Mouse (Mus musculus) intestine, embryonic 14.5 days (tissue): ENCODE measurements at regions not wholly inside any gene's neighbourhood (a gene's known extent, or its start where the extent isn't known, plus 50 kb on each side); places are given as distances from the start of the nearest gene placed in this dataset.
"Not testable (repeated sequence)": the region's sequence is repeated elsewhere in the genome, so short reads cannot be mapped to it uniquely, and the experiment has no call there.

Experiments used
- ATAC-seq: fragments of 200-750 bp; cut with Nextera tagmentation; replicated peaks from 2 replicates; pipeline ENCODE4 v1.8.0; 2017; ENCODE audit warnings: low read depth, moderate number of reproducible peaks, moderate TSS enrichment, moderate library complexity; ENCODE audit not compliant: low FRiP score, low TSS enrichment
- DNase-seq: peaks from one replicate; pipeline ENCODE4 v3.0.0-alpha.2; 2018; ENCODE audit warnings: low spot score
- H3K27ac ChIP-seq: fragments of 300-500 bp; sonication (generic); 2 replicates; pipeline ENCODE4 v1.5.1; 2014; ENCODE audit warnings: low read depth, mild to moderate bottlenecking, control low read depth
- H3K27me3 ChIP-seq: fragments of 300-500 bp; sonication (generic); replicated peaks from 2 replicates; pipeline ENCODE4 v1.6.1; 2014; ENCODE audit warnings: low read length, control low read depth; ENCODE audit not compliant: control insufficient read depth, insufficient read depth
- H3K36me3 ChIP-seq: fragments of 300-500 bp; sonication (generic); 2 replicates; pipeline ENCODE4 v1.6.1; 2014; ENCODE audit warnings: low read length, control low read depth; ENCODE audit not compliant: control insufficient read depth, insufficient read depth
- H3K4me1 ChIP-seq: fragments of 300-500 bp; sonication (generic); replicated peaks from 2 replicates; pipeline ENCODE4 v1.6.1; 2014; ENCODE audit warnings: low read length, control low read depth, mixed read lengths; ENCODE audit not compliant: control insufficient read depth, insufficient read depth
- H3K4me2 ChIP-seq: fragments of 300-500 bp; sonication (generic); 2 replicates; pipeline ENCODE4 v1.6.1; 2014; ENCODE audit warnings: low read length
- H3K4me3 ChIP-seq: fragments of 300-500 bp; sonication (generic); 2 replicates; pipeline ENCODE4 v1.5.1; 2014; ENCODE audit warnings: low read depth, low read length, control low read depth, mixed read lengths
- H3K9ac ChIP-seq: fragments of 300-500 bp; sonication (generic); 2 replicates; pipeline ENCODE4 v1.6.1; 2014; ENCODE audit warnings: mild to moderate bottlenecking, low read length
- H3K9me3 ChIP-seq: fragments of 300-500 bp; sonication (generic); 2 replicates; pipeline ENCODE4 v1.6.1; 2016; ENCODE audit warnings: low read length, control low read depth; ENCODE audit not compliant: control insufficient read depth
- WGBS: fragments of 180-500 bp; shearing (Covaris S2); extraction: QIAGEN DNeasy Blood & Tissue Kit; methylation state at CpG from one replicate; pipeline ENCODE4 v1.1.7; 2014; 5-methylcytosine and 5-hydroxymethylcytosine counted together

- Histone ChIP-seq H3K27me3 (no peaks in the 10 kb centered on the region), H3K27ac (no peak overlapping the region), H3K9ac (no peak overlapping the region), H3K4me3 (no peak overlapping the region), H3K36me3 (no peaks in the 10 kb centered on the region), H3K4me1 (no peaks in the 10 kb centered on the region), H3K4me2 (no peak overlapping the region), H3K9me3 (no peaks in the 10 kb centered on the region)
- ATAC-seq (no peak), DNase-seq (no peak)
- 67% methylated on average over 3 of the region's 3 CpGs for WGBS
Measured at GRCm38 (mm10) chr2:100918122-100918521, 706.4 kb upstream of the Rag2 start.

GRCm38 (mm10) chr2:100919537-100920212 is 704.8 kb upstream of the Rag2 start:
- Histone ChIP-seq H3K27me3 (no peaks in the 10 kb centered on the region), H3K4me2 (no peak overlapping the region), H3K4me1 (no peaks in the 10 kb centered on the region), H3K9ac (no peak overlapping the region), H3K27ac (no peak overlapping the region), H3K9me3 (no peaks in the 10 kb centered on the region), H3K4me3 (no peak overlapping the region), H3K36me3 (no peaks in the 10 kb centered on the region)
- no peak for ATAC-seq
- no peak for DNase-seq
- 59% methylated on average over 1 of the region's 1 CpGs for WGBS

GRCm38 (mm10) chr2:100948632-100949031 is 675.9 kb upstream of the Rag2 start:
- H3K27ac ChIP-seq, H3K9me3 ChIP-seq, ATAC-seq, H3K4me3 ChIP-seq, DNase-seq, H3K4me2 ChIP-seq, H3K4me1 ChIP-seq, H3K9ac ChIP-seq, H3K27me3 ChIP-seq, H3K36me3 ChIP-seq: not testable (repeated sequence)
- WGBS, result 51% methylated on average over 3 of the region's 3 CpGs

GRCm38 (mm10) chr2:100959412-100959811 is 665.1 kb upstream of the Rag2 start:
- Histone ChIP-seq H3K36me3 (no peaks in the 10 kb centered on the region), H3K4me3 (no peak overlapping the region), H3K27ac (no peak overlapping the region), H3K9ac (no peak overlapping the region), H3K27me3 (no peaks in the 10 kb centered on the region), H3K4me1 (no peaks in the 10 kb centered on the region), H3K4me2 (no peak overlapping the region), H3K9me3 (no peaks in the 10 kb centered on the region)
- DNase-seq (no peak), ATAC-seq (no peak)
- 86% methylated on average over 1 of the region's 1 CpGs for WGBS

- no peak overlapping the region for H3K27ac ChIP-seq
- no peak for ATAC-seq
- 90% methylated on average over 2 of the region's 2 CpGs for WGBS
- H3K9ac ChIP-seq, result no peak overlapping the region
- H3K27me3 ChIP-seq, result no peaks in the 10 kb centered on the region
- no peaks in the 10 kb centered on the region for H3K9me3 ChIP-seq
- no peaks in the 10 kb centered on the region for H3K36me3 ChIP-seq
- no peaks in the 10 kb centered on the region for H3K4me1 ChIP-seq
- no peak overlapping the region for H3K4me3 ChIP-seq
- no peak for DNase-seq
- no peak overlapping the region for H3K4me2 ChIP-seq
Measured at GRCm38 (mm10) chr2:100964584-100964983, 659.9 kb upstream of the Rag2 start.

GRCm38 (mm10) chr2:100977202-100977601 is 647.3 kb upstream of the Rag2 start:
- Histone ChIP-seq H3K9me3 (no peaks in the 10 kb centered on the region), H3K4me3 (no peak overlapping the region), H3K36me3 (no peaks in the 10 kb centered on the region), H3K27ac (no peak overlapping the region), H3K9ac (no peak overlapping the region), H3K4me2 (no peak overlapping the region), H3K4me1 (no peaks in the 10 kb centered on the region), H3K27me3 (no peaks in the 10 kb centered on the region)
- ATAC-seq, result no peak; the same call in 1 of the 2 replicates
- DNase-seq, result no peak

- H3K9ac ChIP-seq, result no peak overlapping the region
- DNase-seq, result no peak
Measured at GRCm38 (mm10) chr2:100982362-100982761, 642.2 kb upstream of the Rag2 start.

GRCm38 (mm10) chr2:101015353-101015752 is 609.2 kb upstream of the Rag2 start:
- Histone ChIP-seq H3K27me3 (no peaks in the 10 kb centered on the region), H3K4me1 (no peaks in the 10 kb centered on the region), H3K36me3 (no peaks in the 10 kb centered on the region), H3K9ac (no peak overlapping the region), H3K4me2 (no peak overlapping the region), H3K9me3 (no peaks in the 10 kb centered on the region), H3K27ac (no peak overlapping the region), H3K4me3 (no peak overlapping the region)
- DNase-seq (no peak), ATAC-seq (no peak)
- WGBS, result 86% methylated on average over 3 of the region's 3 CpGs

More at GRCm38 (mm10) chr2:100982362-100982761, 642.2 kb upstream of the Rag2 start:
- no peak overlapping the region for H3K4me3 ChIP-seq
- H3K9me3 ChIP-seq, result no peaks in the 10 kb centered on the region
- no peak overlapping the region for H3K4me2 ChIP-seq
- WGBS, result 76% methylated on average over 1 of the region's 1 CpGs
- no peaks in the 10 kb centered on the region for H3K36me3 ChIP-seq
- H3K27ac ChIP-seq, result no peak overlapping the region
- no peak for ATAC-seq
- no peaks in the 10 kb centered on the region for H3K4me1 ChIP-seq
- H3K27me3 ChIP-seq, result no peaks in the 10 kb centered on the region

- H3K9ac ChIP-seq, result no peak overlapping the region
- H3K4me2 ChIP-seq, result no peak overlapping the region
- no peaks in the 10 kb centered on the region for H3K27me3 ChIP-seq
- H3K9me3 ChIP-seq, result no peaks in the 10 kb centered on the region
- H3K36me3 ChIP-seq, result no peaks in the 10 kb centered on the region
- H3K4me3 ChIP-seq, result no peak overlapping the region
- H3K27ac ChIP-seq, result no peak overlapping the region
- no peak for ATAC-seq
- 83% methylated on average over 2 of the region's 2 CpGs for whole genome bisulfite sequencing
- no peak for DNase-seq
- H3K4me1 ChIP-seq, result no peaks in the 10 kb centered on the region
Measured at GRCm38 (mm10) chr2:101019384-101019783, 605.1 kb upstream of the Rag2 start.
